Mouse (Mus musculus): ENCODE results near the gene Cfap43.

DNA sequence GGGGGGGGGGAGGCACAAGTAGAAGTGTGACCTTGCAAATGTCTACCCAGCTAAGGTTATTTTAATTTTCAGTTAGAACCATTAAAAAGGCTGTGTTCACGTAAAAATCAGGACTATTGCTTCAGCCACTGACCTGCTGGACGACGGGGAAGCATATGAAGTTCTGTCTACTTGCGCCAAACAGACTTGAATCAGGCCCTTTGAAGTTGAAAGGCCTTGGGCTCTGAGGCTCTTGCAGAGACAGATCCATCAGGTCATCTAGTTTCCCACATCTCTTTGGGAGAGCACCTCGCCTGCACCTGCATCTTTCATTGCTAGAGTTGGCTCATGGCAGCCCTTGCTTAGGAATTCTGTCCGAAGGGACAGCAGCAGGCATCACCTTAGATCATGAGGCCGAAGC lies 5.7 kb downstream of the Cfap43 start:
- TF ChIP-seq ZC3H11A (IDR thresholded peaks at IDR 0.05; ENCODE audit: borderline replicate concordance, low read depth, low read length), result no peak
- TF ChIP-seq ZNF384 (IDR thresholded peaks at IDR 0.05; ENCODE audit: low read depth, low read length), result no peak
- TF ChIP-seq MAFK (IDR thresholded peaks at IDR 0.05; ENCODE audit: insufficient read depth, low read depth, low read length), result no peak

All from ES-E14 (cell line).